Mouse (Mus musculus) stomach, postnatal 0 days (tissue): ENCODE data around the gene Arhgef28.

Experiments
- CTCF ChIP-seq: IDR thresholded peaks from 2 replicates; pipeline ENCODE4 v1.5.1; 2016; ENCODE audit warnings: antibody characterized with exemption, low read depth, mild to moderate bottlenecking, moderate library complexity
- EP300 ChIP-seq: optimal IDR thresholded peaks from 2 replicates; pipeline ENCODE3; 2016; ENCODE audit warnings: antibody characterized with exemption

GRCm38 (mm10) chr13:98121993-98122392 lies 84.2 kb downstream of the Arhgef28 start:
- TF ChIP-seq EP300 (no peak), CTCF (no peak)
